Mouse (Mus musculus): Measurements from ENCODE around the gene Fam19a5. TPM values are rescaled to one million over a fixed set of nuclear protein-coding genes. Genes with fewer than 3 reads are reported as not detected.

Fam19a5 gene
- polyA plus RNA-seq, 1 experiment from 2014 or later: 3.6 TPM

GRCm38 (mm10) chr15:87765876-87766275 is 221.8 kb downstream of the Fam19a5 start:
- Histone ChIP-seq H3K4me2 (replicated peaks; ENCODE audit: low read depth, low read length) (no peak overlapping the region), H3K9me3 (ENCODE audit: control insufficient read depth, low read depth, low read length) (no peaks in the 10 kb centered on the region), H3K9ac (replicated peaks; ENCODE audit: low read depth, low read length) (no peak overlapping the region), H3K27me3 (ENCODE audit: control insufficient read depth, insufficient read depth, low read length) (no peaks in the 10 kb centered on the region), H3K27ac (ENCODE audit: low read length) (no peak overlapping the region), H3K4me3 (ENCODE audit: low read depth, low read length) (no peak overlapping the region), H3K4me1 (ENCODE audit: control insufficient read depth, insufficient read depth, low read length) (no peaks in the 10 kb centered on the region), H3K36me3 (ENCODE audit: control insufficient read depth, insufficient read depth, low read length) (no peaks in the 10 kb centered on the region)
- ATAC-seq (ENCODE audit: insufficient number of reproducible peaks, insufficient read depth, low FRiP score, low read depth): no peak
- 85% methylated on average over 3 of the region's 3 CpGs for WGBS

GRCm38 (mm10) chr15:87773955-87774354 is 229.9 kb downstream of the Fam19a5 start:
- no peak for ATAC-seq (ENCODE audit: insufficient number of reproducible peaks, insufficient read depth, low FRiP score, low read depth)
- no peak overlapping the region for H3K9ac ChIP-seq (replicated peaks; ENCODE audit: low read depth, low read length)
- no peaks in the 10 kb centered on the region for H3K27me3 ChIP-seq (ENCODE audit: control insufficient read depth, insufficient read depth, low read length)
- no peaks in the 10 kb centered on the region for H3K9me3 ChIP-seq (ENCODE audit: control insufficient read depth, low read depth, low read length)
- H3K4me2 ChIP-seq (replicated peaks; ENCODE audit: low read depth, low read length): no peak overlapping the region
- H3K4me3 ChIP-seq (ENCODE audit: low read depth, low read length): no peak overlapping the region
- WGBS: 55% methylated on average over 4 of the region's 4 CpGs
- H3K4me1 ChIP-seq (ENCODE audit: control insufficient read depth, insufficient read depth, low read length): no peaks in the 10 kb centered on the region
- no peaks in the 10 kb centered on the region for H3K36me3 ChIP-seq (ENCODE audit: control insufficient read depth, insufficient read depth, low read length)
- H3K27ac ChIP-seq (ENCODE audit: low read length): no peak overlapping the region

- Histone ChIP-seq H3K36me3 (ENCODE audit: control insufficient read depth, insufficient read depth, low read length) (no peaks in the 10 kb centered on the region), H3K4me3 (ENCODE audit: low read depth, low read length) (no peak overlapping the region), H3K9me3 (ENCODE audit: control insufficient read depth, low read depth, low read length) (no peaks in the 10 kb centered on the region), H3K27ac (ENCODE audit: low read length) (no peak overlapping the region), H3K9ac (replicated peaks; ENCODE audit: low read depth, low read length) (no peak overlapping the region), H3K4me1 (ENCODE audit: control insufficient read depth, insufficient read depth, low read length) (no peaks in the 10 kb centered on the region), H3K27me3 (ENCODE audit: control insufficient read depth, insufficient read depth, low read length) (no peaks in the 10 kb centered on the region), H3K4me2 (replicated peaks; ENCODE audit: low read depth, low read length) (no peak overlapping the region)
- WGBS: 77% methylated on average over 2 of the region's 2 CpGs
- ATAC-seq (ENCODE audit: insufficient number of reproducible peaks, insufficient read depth, low FRiP score, low read depth): no peak
Observed at GRCm38 (mm10) chr15:87783331-87783730, 239.2 kb downstream of the Fam19a5 start.

- ATAC-seq (ENCODE audit: insufficient number of reproducible peaks, insufficient read depth, low FRiP score, low read depth): no peak
- H3K4me2 ChIP-seq (replicated peaks; ENCODE audit: low read depth, low read length): no peak overlapping the region
- H3K36me3 ChIP-seq (ENCODE audit: control insufficient read depth, insufficient read depth, low read length): no peaks in the 10 kb centered on the region
- H3K4me1 ChIP-seq (ENCODE audit: control insufficient read depth, insufficient read depth, low read length): no peaks in the 10 kb centered on the region
- H3K9ac ChIP-seq (replicated peaks; ENCODE audit: low read depth, low read length): no peak overlapping the region
- H3K4me3 ChIP-seq (ENCODE audit: low read depth, low read length): no peak overlapping the region
- no peaks in the 10 kb centered on the region for H3K9me3 ChIP-seq (ENCODE audit: control insufficient read depth, low read depth, low read length)
- 83% methylated on average over 4 of the region's 4 CpGs for WGBS
- no peak overlapping the region for H3K27ac ChIP-seq (ENCODE audit: low read length)
- H3K27me3 ChIP-seq (ENCODE audit: control insufficient read depth, insufficient read depth, low read length): no peaks in the 10 kb centered on the region
Observed at GRCm38 (mm10) chr15:87789671-87790070, 245.6 kb downstream of the Fam19a5 start.

GRCm38 (mm10) chr15:87793661-87794060 is 249.6 kb downstream of the Fam19a5 start:
- Histone ChIP-seq H3K4me1 (ENCODE audit: control insufficient read depth, insufficient read depth, low read length) (no peaks in the 10 kb centered on the region), H3K9me3 (ENCODE audit: control insufficient read depth, low read depth, low read length) (no peaks in the 10 kb centered on the region), H3K9ac (replicated peaks; ENCODE audit: low read depth, low read length) (no peak overlapping the region), H3K27me3 (ENCODE audit: control insufficient read depth, insufficient read depth, low read length) (no peaks in the 10 kb centered on the region), H3K4me3 (ENCODE audit: low read depth, low read length) (no peak overlapping the region), H3K4me2 (replicated peaks; ENCODE audit: low read depth, low read length) (no peak overlapping the region), H3K36me3 (ENCODE audit: control insufficient read depth, insufficient read depth, low read length) (no peaks in the 10 kb centered on the region), H3K27ac (ENCODE audit: low read length) (no peak overlapping the region)
- ATAC-seq (ENCODE audit: insufficient number of reproducible peaks, insufficient read depth, low FRiP score, low read depth): no peak
- WGBS: 85% methylated on average over 3 of the region's 3 CpGs

- Histone ChIP-seq H3K4me2 (replicated peaks; ENCODE audit: low read depth, low read length) (no peak overlapping the region), H3K27me3 (ENCODE audit: control insufficient read depth, insufficient read depth, low read length) (no peaks in the 10 kb centered on the region), H3K9ac (replicated peaks; ENCODE audit: low read depth, low read length) (no peak overlapping the region), H3K4me3 (ENCODE audit: low read depth, low read length) (no peak overlapping the region), H3K27ac (ENCODE audit: low read length) (no peak overlapping the region), H3K4me1 (ENCODE audit: control insufficient read depth, insufficient read depth, low read length) (no peaks in the 10 kb centered on the region), H3K9me3 (ENCODE audit: control insufficient read depth, low read depth, low read length) (no peaks in the 10 kb centered on the region), H3K36me3 (ENCODE audit: control insufficient read depth, insufficient read depth, low read length) (no peaks in the 10 kb centered on the region)
- WGBS: 82% methylated on average over 3 of the region's 3 CpGs
- no peak for ATAC-seq (ENCODE audit: insufficient number of reproducible peaks, insufficient read depth, low FRiP score, low read depth)
Observed at GRCm38 (mm10) chr15:87796571-87796970, 252.5 kb downstream of the Fam19a5 start.

Small RNAs within 50 kb of the gene (microRNA-seq; reads per million reads assigned to microRNA genes)
- gene Mir6393: not detected
